Comparison of ENCODE assay signal across 9 mouse cellular contexts in the genomic region with DNA sequence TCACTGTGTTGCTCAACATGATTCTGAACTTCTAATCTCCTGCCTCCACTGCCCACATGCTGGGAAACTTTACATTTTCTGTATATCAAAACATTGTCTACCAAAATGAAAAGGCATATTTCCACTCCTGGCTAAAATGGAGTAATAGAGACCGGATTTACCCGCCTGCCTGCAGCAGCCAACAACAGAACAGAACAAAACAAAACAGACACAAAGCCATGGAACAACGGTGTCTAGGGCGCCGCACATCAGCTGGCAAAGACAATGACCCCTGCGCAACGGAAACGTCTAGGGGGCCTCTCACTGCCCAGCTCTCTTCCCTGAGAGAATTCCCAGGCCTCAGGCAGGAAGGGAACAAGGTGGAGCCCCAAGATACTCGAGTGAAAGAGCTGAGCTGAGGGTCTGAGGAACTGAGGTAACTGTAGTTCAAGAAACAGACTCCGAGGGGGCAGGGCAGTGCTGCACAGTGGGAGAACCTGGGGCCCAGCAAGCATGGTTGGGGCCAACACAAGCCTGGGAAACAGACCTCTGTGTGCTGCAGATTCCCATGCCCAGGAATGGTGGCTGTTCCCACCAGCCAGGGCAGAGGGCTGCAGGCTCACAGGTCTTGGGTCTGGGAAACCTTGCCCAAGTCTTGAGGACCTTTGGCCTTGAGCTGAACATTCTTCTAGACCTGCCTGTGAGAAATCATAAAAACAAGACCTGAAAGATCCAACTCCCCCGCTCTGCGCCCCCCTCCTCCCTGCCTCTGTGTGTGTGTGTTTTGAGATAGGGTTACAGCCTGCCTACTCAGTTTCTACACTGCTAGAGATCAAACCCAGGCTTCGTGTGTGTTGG. TPM values are rescaled to one million over a fixed set of nuclear protein-coding genes. Genes with fewer than 3 reads are reported as not detected.
DNase-seq lines count a peak whose midpoint lies in the region; ATAC-seq and TF ChIP-seq lines count a peak whose summit lies in the region.
"Had no signal": no experiment of that assay in that cellular context is flagged by ENCODE, and none has a peak within 500 bp of the region (broad histone marks: within the 10 kb centered on the region; RNA-seq: fewer than 3 reads in every experiment).

No protein-coding gene starts in this region.

- H3K4me3 ChIP-seq in hindbrain, embryonic 12.5 days: no peak overlapping the region
- H3K4me3 ChIP-seq in hindbrain, embryonic 16.5 days (ENCODE audit: low read length): no peak overlapping the region
- no peak overlapping the region for H3K4me3 ChIP-seq in heart, embryonic 16.5 days (ENCODE audit: low read length)
- no peak overlapping the region for H3K4me3 ChIP-seq in liver, embryonic 16.5 days (ENCODE audit: low read depth, low read length)
- no peak overlapping the region for H3K4me3 ChIP-seq in layer of hippocampus, adult 2 months

- no peak overlapping the region for H3K4me2 ChIP-seq in hindbrain, embryonic 12.5 days (replicated peaks)
- H3K4me2 ChIP-seq in hindbrain, embryonic 16.5 days (ENCODE audit: low read length): no peak overlapping the region
- H3K4me2 ChIP-seq in heart, embryonic 16.5 days (ENCODE audit: low read depth, low read length): no peak overlapping the region
- H3K4me2 ChIP-seq in liver, embryonic 16.5 days (ENCODE audit: low read depth, low read length): no peak overlapping the region

- H3K9me3 ChIP-seq in hindbrain, embryonic 12.5 days (replicated peaks): no peaks in the 10 kb centered on the region
- H3K9me3 ChIP-seq in hindbrain, embryonic 16.5 days (ENCODE audit: control insufficient read depth, low read length): no peaks in the 10 kb centered on the region
- no peaks in the 10 kb centered on the region for H3K9me3 ChIP-seq in heart, embryonic 16.5 days (replicated peaks; ENCODE audit: control insufficient read depth, low read length)
- H3K9me3 ChIP-seq in liver, embryonic 16.5 days (replicated peaks; ENCODE audit: control insufficient read depth, low read length): no peaks in the 10 kb centered on the region

- no peak for TF ChIP-seq CTCF in layer of hippocampus, adult 2 months (conservative IDR thresholded peaks at IDR 0.05)

- H3K27ac ChIP-seq in hindbrain, embryonic 12.5 days: peak overlapping the region; percentile 77
- H3K27ac ChIP-seq in hindbrain, embryonic 16.5 days (ENCODE audit: low read depth, low read length): no peak overlapping the region; the same call in 1 of the 2 replicates
- peak overlapping the region; percentile 88 for H3K27ac ChIP-seq in heart, embryonic 16.5 days (ENCODE audit: low read length)
- no peak overlapping the region for H3K27ac ChIP-seq in liver, embryonic 16.5 days (ENCODE audit: low read length)
- H3K27ac ChIP-seq in layer of hippocampus, adult 2 months: no peak overlapping the region

- no peaks in the 10 kb centered on the region for H3K27me3 ChIP-seq in hindbrain, embryonic 12.5 days
- H3K27me3 ChIP-seq in hindbrain, embryonic 16.5 days (replicated peaks; ENCODE audit: control insufficient read depth, insufficient read depth, low read length): no peaks in the 10 kb centered on the region
- H3K27me3 ChIP-seq in heart, embryonic 16.5 days (ENCODE audit: control insufficient read depth, insufficient read depth, low read length): no peaks in the 10 kb centered on the region
- no peaks in the 10 kb centered on the region for H3K27me3 ChIP-seq in liver, embryonic 16.5 days (ENCODE audit: control insufficient read depth, insufficient read depth, low read depth, low read length)

- no peak for ATAC-seq in hindbrain, embryonic 12.5 days (ENCODE audit: low FRiP score)
- ATAC-seq in hindbrain, embryonic 16.5 days: no peak
- ATAC-seq in heart, embryonic 16.5 days (replicated peaks; ENCODE audit: extremely low read depth, insufficient read depth, low FRiP score): peak; percentile 71
- peak; percentile 44 for ATAC-seq in liver, embryonic 16.5 days (ENCODE audit: low read depth)
- ATAC-seq in cerebellum, adult (ENCODE audit: insufficient number of reproducible peaks, low FRiP score, low TSS enrichment): no peak

- 18% methylated on average over 13 of the region's 13 CpGs for WGBS in hindbrain, embryonic 12.5 days
- 26% methylated on average over 13 of the region's 13 CpGs for WGBS in hindbrain, embryonic 16.5 days
- WGBS in heart, embryonic 16.5 days: 35% methylated on average over 13 of the region's 13 CpGs
- WGBS in liver, embryonic 16.5 days (ENCODE audit: insufficient replicate concordance): 28% methylated on average over 13 of the region's 13 CpGs

- H3K9ac ChIP-seq in hindbrain, embryonic 12.5 days: no peak overlapping the region
- no peak overlapping the region for H3K9ac ChIP-seq in hindbrain, embryonic 16.5 days (ENCODE audit: low read depth, low read length)
- H3K9ac ChIP-seq in heart, embryonic 16.5 days (ENCODE audit: low read length): peak overlapping the region; percentile 28; the same call in 1 of the 2 replicates
- no peak overlapping the region for H3K9ac ChIP-seq in liver, embryonic 16.5 days (ENCODE audit: low read depth, low read length)

- peaks cover 28% of the 10 kb centered on the region for H3K4me1 ChIP-seq in hindbrain, embryonic 12.5 days
- no peaks in the 10 kb centered on the region for H3K4me1 ChIP-seq in hindbrain, embryonic 16.5 days (ENCODE audit: control insufficient read depth, insufficient read depth, low read depth, low read length)
- peaks cover 40% of the 10 kb centered on the region for H3K4me1 ChIP-seq in heart, embryonic 16.5 days (ENCODE audit: control insufficient read depth, insufficient read depth, low read length)
- H3K4me1 ChIP-seq in liver, embryonic 16.5 days (ENCODE audit: control insufficient read depth, low read depth, low read length): peaks cover 18% of the 10 kb centered on the region

- H3K36me3 ChIP-seq in hindbrain, embryonic 12.5 days: no peaks in the 10 kb centered on the region
- H3K36me3 ChIP-seq in hindbrain, embryonic 16.5 days (ENCODE audit: control insufficient read depth, insufficient read depth, low read length): no peaks in the 10 kb centered on the region
- H3K36me3 ChIP-seq in heart, embryonic 16.5 days (ENCODE audit: control insufficient read depth, insufficient read depth): no peaks in the 10 kb centered on the region
- H3K36me3 ChIP-seq in liver, embryonic 16.5 days (ENCODE audit: control insufficient read depth, insufficient read depth): no peaks in the 10 kb centered on the region

- DNase-seq in embryo, embryonic 11 days: peak; percentile 72
- no peak for DNase-seq in c-Kit-positive CD71-positive TER-119-positive erythroid progenitor cells, embryonic 14.5 days (ENCODE audit: low spot score)
- no peak for DNase-seq in layer of hippocampus, adult 2 months (ENCODE audit: low spot score in 2 of 2)

RNA-seq across cellular contexts. Expression of gene Mrpl23, which starts 6.9 kb away (rescaled TPM):
- 8.4 and 13.4 TPM in 2 replicates for polyA plus RNA-seq in hindbrain, embryonic 12.5 days (2016; fragmentation: Nextera tagmentation; extraction: Ambion mirVana)
- 22.3 and 26.2 TPM in 2 replicates for polyA plus RNA-seq in hindbrain, embryonic 16.5 days (2015; fragmentation: Nextera tagmentation; extraction: Ambion mirVana)
- polyA plus RNA-seq in heart, embryonic 16.5 days (2015; fragmentation: Nextera tagmentation; extraction: Ambion mirVana): 14.2 and 20.0 TPM in 2 replicates
- polyA plus RNA-seq in liver, embryonic 16.5 days (2015; fragmentation: Nextera tagmentation; extraction: Ambion mirVana): 10.9 and 11.4 TPM in 2 replicates
- 1 to 10 TPM; 7.9 to 8.8 TPM for total RNA-seq in layer of hippocampus, adult 2 months (2021)

RNA-seq across cellular contexts. Expression of gene Tnnt3, which starts 26.9 kb away (rescaled TPM):
- polyA plus RNA-seq in hindbrain, embryonic 12.5 days (2016; fragmentation: Nextera tagmentation; extraction: Ambion mirVana): 1.8 and 5.8 TPM in 2 replicates
- polyA plus RNA-seq in hindbrain, embryonic 16.5 days (2015; fragmentation: Nextera tagmentation; extraction: Ambion mirVana): 3.1 and 25.7 TPM in 2 replicates
- 5.3 and 17.1 TPM in 2 replicates for polyA plus RNA-seq in heart, embryonic 16.5 days (2015; fragmentation: Nextera tagmentation; extraction: Ambion mirVana)
- 13.0 and 31.5 TPM in 2 replicates for polyA plus RNA-seq in liver, embryonic 16.5 days (2015; fragmentation: Nextera tagmentation; extraction: Ambion mirVana)
- total RNA-seq in layer of hippocampus, adult 2 months (2021): not detected
- polyA plus RNA-seq: liver, adult 2 months had no signal

Comparison
In these comparisons a context has a peak if more than half of its experiments do, and no peak if none do; other contexts are left out.
1. H3K27ac ChIP-seq: peak in hindbrain, embryonic 12.5 days (single experiment) and heart, embryonic 16.5 days (single experiment); none in hindbrain, embryonic 16.5 days (single experiment), liver, embryonic 16.5 days (single experiment) and layer of hippocampus, adult 2 months (single experiment).
2. ATAC-seq: peak in heart, embryonic 16.5 days (single experiment) and liver, embryonic 16.5 days (single experiment); none in hindbrain, embryonic 12.5 days (single experiment), hindbrain, embryonic 16.5 days (single experiment) and cerebellum, adult (single experiment).